Mouse (Mus musculus): ENCODE results near the gene Impdh1.

Impdh1 gene

GRCm38 (mm10) chr6:29211806-29212492 is 4.2 kb downstream of the Impdh1 start:
- DNase-seq, result peak; percentile 85 to 86

- DNase-seq, result no peak
Measured at GRCm38 (mm10) chr6:29211146-29211545, 5.0 kb downstream of the Impdh1 start.

GRCm38 (mm10) chr6:29210231-29210936 is 5.8 kb downstream of the Impdh1 start:
- no peak for DNase-seq

- DNase-seq, result no peak
Measured at GRCm38 (mm10) chr6:29208178-29208577, 8.0 kb downstream of the Impdh1 start.

- DNase-seq, result no peak
Measured at GRCm38 (mm10) chr6:29207017-29207416, 9.1 kb downstream of the Impdh1 start.

GRCm38 (mm10) chr6:29206006-29206405 is 10.2 kb downstream of the Impdh1 start:
- no peak for DNase-seq

GRCm38 (mm10) chr6:29204932-29205614 is 11.1 kb downstream of the Impdh1 start:
- DNase-seq, result no peak

GRCm38 (mm10) chr6:29203861-29204585 is 12.1 kb downstream of the Impdh1 start:
- DNase-seq, result no peak

- DNase-seq, result no peak
Measured at GRCm38 (mm10) chr6:29203096-29203495, 13.1 kb downstream of the Impdh1 start.

GRCm38 (mm10) chr6:29201988-29202387 is 14.2 kb downstream of the Impdh1 start:
- no peak for DNase-seq

GRCm38 (mm10) chr6:29201341-29201740 is 14.8 kb downstream of the Impdh1 start:
- DNase-seq, result no peak

GRCm38 (mm10) chr6:29200496-29200895 is 15.7 kb downstream of the Impdh1 start:
- DNase-seq, result no peak

GRCm38 (mm10) chr6:29199223-29199855 is 16.8 kb downstream of the Impdh1 start:
- DNase-seq, result no peak

GRCm38 (mm10) chr6:29198309-29199222 is 17.6 kb downstream of the Impdh1 start:
- peak; percentile 53 to 61 for DNase-seq

GRCm38 (mm10) chr6:29195846-29196698 is 20.1 kb downstream of the Impdh1 start:
- no peak for DNase-seq

GRCm38 (mm10) chr6:29195146-29195545 is 21.0 kb downstream of the Impdh1 start:
- peak in 1 of 2 experiments; percentile 1 for DNase-seq

GRCm38 (mm10) chr6:29193961-29194750 is 22.0 kb downstream of the Impdh1 start:
- peak in 1 of 2 experiments; percentile 0 for DNase-seq

GRCm38 (mm10) chr6:29187936-29188335 is 28.2 kb downstream of the Impdh1 start:
- no peak for DNase-seq

- DNase-seq, result no peak
Measured at GRCm38 (mm10) chr6:29179843-29180242, 36.3 kb downstream of the Impdh1 start.

Data from thymus, adult 18-20 months (tissue).